Mouse (Mus musculus): ENCODE measurements around the gene Kif3b.

DNA sequence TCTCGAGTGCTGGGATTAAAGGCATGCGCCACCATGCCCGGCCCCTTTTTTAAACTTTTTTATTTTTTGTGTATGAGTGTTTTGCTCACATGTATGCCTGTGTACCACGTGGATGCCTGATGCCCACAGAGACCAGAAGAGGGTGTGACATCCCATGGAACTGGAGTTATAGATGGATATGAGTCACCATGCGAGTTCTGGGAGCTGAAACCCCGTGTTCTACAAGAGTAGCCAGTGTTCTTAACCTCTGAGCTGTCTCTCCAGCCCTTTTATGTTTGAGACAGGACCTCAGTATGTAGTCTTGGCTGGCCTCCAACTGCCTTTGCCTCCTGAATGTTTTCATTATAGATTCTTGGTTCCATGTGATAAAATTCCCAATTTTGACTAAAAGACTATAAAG is 19.0 kb downstream of the Kif3b start:
- TF ChIP-seq POLR2A (IDR thresholded peaks at IDR 0.05; ENCODE audit: low read depth, low read length), result no peak
- 0 out of 2 replicates have a peak, but pooled peaks have one; percentile 27 for TF ChIP-seq CTCF (IDR thresholded peaks at IDR 0.05; ENCODE audit: borderline replicate concordance, insufficient read depth, low read length)
